Mouse (Mus musculus) myocyte (in vitro differentiated cells): ENCODE results near the gene Csmd2. TPM values are rescaled to one million over a fixed set of nuclear protein-coding genes. Genes with fewer than 3 reads are reported as not detected.

Experiments
- H3K27me3 ChIP-seq: one replicate; pipeline ENCODE4 v1.6.1; 2011; ENCODE audit not compliant: control insufficient read depth, insufficient read depth, insufficient read length
- H3K36me3 ChIP-seq: one replicate; pipeline ENCODE4 v1.6.1; 2011; ENCODE audit not compliant: control insufficient read depth, insufficient read depth
- H3K4me2 ChIP-seq: one replicate; pipeline ENCODE4 v1.6.1; 2011; ENCODE audit warnings: low read depth, control low read depth
- H3K4me3 ChIP-seq: one replicate; pipeline ENCODE4 v1.5.1; 2011; ENCODE audit warnings: mild to moderate bottlenecking, control low read depth, moderate library complexity
- H3K79me2 ChIP-seq: one replicate; pipeline ENCODE4 v1.6.1; 2011; ENCODE audit not compliant: control insufficient read depth, insufficient read depth
- H3ac ChIP-seq: one replicate; pipeline ENCODE4 v1.6.1; 2011; ENCODE audit not compliant: control insufficient read depth, insufficient read length
- CEBPB ChIP-seq: IDR thresholded peaks from 2 replicates; pipeline ENCODE4 v1.6.1; 2011; ENCODE audit warnings: mild to moderate bottlenecking, moderate library complexity; ENCODE audit not compliant: poor library complexity, insufficient read depth, severe bottlenecking
- E2F4 ChIP-seq: IDR thresholded peaks from one replicate; pipeline ENCODE4 v1.6.1; 2011; ENCODE audit warnings: mild to moderate bottlenecking, control low read depth, moderate library complexity; ENCODE audit not compliant: insufficient read depth
- MAX ChIP-seq: IDR thresholded peaks from one replicate; pipeline ENCODE4 v1.6.1; 2011; ENCODE audit warnings: low read depth, mild to moderate bottlenecking, control low read depth
- MYOD1 ChIP-seq, 3 experiments: IDR thresholded peaks; one replicate each; pipeline ENCODE4 v1.6.1; 2011; ENCODE audit warnings: control low read depth in 2 of 3, low read depth in 2 of 3, mild to moderate bottlenecking in 2 of 3, moderate library complexity in 1 of 3; ENCODE audit not compliant: insufficient read length in 2 of 3, control insufficient read depth in 1 of 3
- MYOG ChIP-seq, 3 experiments: IDR thresholded peaks; one replicate each; pipeline ENCODE4 v1.6.1; 2011; ENCODE audit warnings: control low read depth in 2 of 3, low read depth in 2 of 3, mild to moderate bottlenecking in 2 of 3; ENCODE audit not compliant: insufficient read length in 2 of 3, control insufficient read depth in 1 of 3, insufficient read depth in 1 of 3
- POLR2A ChIP-seq: IDR thresholded peaks from one replicate; pipeline ENCODE4 v1.6.1; 2011; ENCODE audit warnings: low read depth, mild to moderate bottlenecking, control low read depth, moderate library complexity; ENCODE audit not compliant: insufficient read length
- POLR2AphosphoS2 ChIP-seq: IDR thresholded peaks from one replicate; pipeline ENCODE4 v1.6.1; 2011; ENCODE audit warnings: low read depth, control low read depth; ENCODE audit not compliant: insufficient read length
- REST ChIP-seq: IDR thresholded peaks from one replicate; pipeline ENCODE4 v1.6.1; 2011; ENCODE audit warnings: mild to moderate bottlenecking, control low read depth, moderate library complexity; ENCODE audit not compliant: insufficient read depth, insufficient read length
- SRF ChIP-seq: IDR thresholded peaks from one replicate; pipeline ENCODE4 v1.6.1; 2011; ENCODE audit warnings: low read depth; ENCODE audit not compliant: control insufficient read depth, insufficient read length
- TCF12 ChIP-seq: IDR thresholded peaks from one replicate; pipeline ENCODE4 v1.6.1; 2011; ENCODE audit warnings: mild to moderate bottlenecking, control low read depth; ENCODE audit not compliant: poor library complexity, insufficient read depth, severe bottlenecking
- TCF3 ChIP-seq: IDR thresholded peaks from one replicate; pipeline ENCODE4 v1.6.1; 2011; ENCODE audit warnings: low read depth, control low read depth; ENCODE audit not compliant: insufficient read length
- USF1 ChIP-seq: IDR thresholded peaks from one replicate; pipeline ENCODE4 v1.6.1; 2011; ENCODE audit warnings: low read depth, mild to moderate bottlenecking, control low read depth, moderate library complexity
- polyA plus RNA-seq: library from polyadenylated mRNA; unstranded; fragments of >200 nt; fragmentation: generic; extraction: Trizol; gene quantifications from one replicate; pipeline ENCODE4 v1.2.1, GENCODE M21; 2012; ENCODE audit warnings: missing spikeins

Gene Csmd2
- polyA plus RNA-seq, 1 experiment: not detected

DNA sequence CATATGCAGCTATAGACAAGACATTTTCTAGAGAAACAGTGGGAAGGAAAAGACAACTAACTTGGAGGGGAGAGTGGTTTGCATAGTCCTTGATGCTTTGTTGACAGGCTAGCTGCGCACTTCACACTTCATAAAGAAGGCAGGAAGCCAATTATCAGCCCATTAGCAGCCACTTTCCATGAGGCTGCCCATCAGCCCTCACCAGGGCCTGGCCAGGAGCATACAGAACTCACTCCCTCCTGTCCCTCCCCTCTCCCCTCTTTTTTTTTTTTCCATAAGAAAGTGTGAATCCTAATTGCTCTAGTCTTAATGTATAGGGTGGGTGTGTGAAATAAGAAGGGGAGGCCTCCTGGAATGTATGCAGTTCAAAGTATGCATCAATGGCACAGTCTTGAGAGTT lies 354.6 kb downstream of the Csmd2 start:
- no peak overlapping the region for H3K4me2 ChIP-seq
- H3K27me3 ChIP-seq: no peaks in the 10 kb centered on the region
- no peaks in the 10 kb centered on the region for H3K79me2 ChIP-seq
- H3K36me3 ChIP-seq: no peaks in the 10 kb centered on the region
- H3K4me3 ChIP-seq: no peak overlapping the region
- TF ChIP-seq CEBPB: no peak
- H3ac ChIP-seq: no peak overlapping the region

DNA sequence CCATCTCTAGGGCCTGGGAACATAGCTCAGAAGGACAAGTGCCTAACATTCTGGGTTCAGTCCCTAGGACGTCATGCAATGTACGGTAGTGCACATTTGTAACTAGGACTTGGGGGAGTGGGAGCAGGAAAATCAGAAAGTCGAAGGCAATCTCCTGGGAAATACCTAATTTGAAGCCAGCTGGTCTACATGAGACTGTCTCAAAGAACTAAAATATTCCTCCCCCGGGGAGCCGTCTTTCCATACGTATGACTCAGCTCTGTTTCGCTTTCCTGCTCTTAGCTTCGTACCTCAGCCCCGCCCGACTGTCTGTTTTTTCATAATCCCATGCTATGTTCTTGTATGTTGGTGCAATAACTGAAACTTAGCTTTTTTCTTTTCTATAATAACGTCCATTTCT lies 371.1 kb downstream of the Csmd2 start:
- no peak overlapping the region for H3K4me2 ChIP-seq
- H3K79me2 ChIP-seq: no peaks in the 10 kb centered on the region
- H3K27me3 ChIP-seq: no peaks in the 10 kb centered on the region
- H3ac ChIP-seq: no peak overlapping the region
- H3K4me3 ChIP-seq: no peak overlapping the region
- H3K36me3 ChIP-seq: no peaks in the 10 kb centered on the region
- TF ChIP-seq POLR2AphosphoS2 (no peak), POLR2A (no peak), REST (no peak), TCF12 (no peak), CEBPB (no peak), MAX (no peak), USF1 (no peak)

DNA sequence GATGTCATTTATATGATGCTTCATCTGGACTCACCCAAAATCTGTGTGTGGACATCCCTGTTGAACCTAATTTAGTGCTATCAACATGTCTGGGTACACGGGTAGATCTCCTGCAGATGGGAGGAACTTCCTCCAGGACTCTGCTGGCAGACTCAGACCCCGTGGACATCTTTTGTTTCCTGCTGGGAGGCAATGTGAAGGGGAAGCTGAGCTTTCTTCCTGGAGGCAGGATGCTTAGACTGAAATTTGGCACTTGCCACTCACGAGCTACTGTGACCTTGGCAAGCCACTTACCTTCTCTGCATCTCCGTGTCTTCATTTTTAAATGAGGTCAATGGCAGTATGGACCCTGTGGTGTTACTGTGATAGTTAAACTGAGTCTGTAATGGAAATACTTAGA lies 378.2 kb downstream of the Csmd2 start:
- H3K4me3 ChIP-seq: no peak overlapping the region
- no peaks in the 10 kb centered on the region for H3K36me3 ChIP-seq
- TF ChIP-seq REST: no peak
- no peak for TF ChIP-seq POLR2A
- TF ChIP-seq MYOD1 (IDR thresholded peaks at IDR 0.05; ENCODE audit: control insufficient read depth in 1 of 3, insufficient read length in 2 of 3, low read depth in 2 of 3): no peak
- TF ChIP-seq TCF3: no peak
- TF ChIP-seq SRF: no peak
- no peak for TF ChIP-seq MYOG (IDR thresholded peaks at IDR 0.05; ENCODE audit: control insufficient read depth in 1 of 3, insufficient read depth in 1 of 3, insufficient read length in 2 of 3, low read depth in 2 of 3)
- no peak for TF ChIP-seq CEBPB
- no peak for TF ChIP-seq USF1
- no peaks in the 10 kb centered on the region for H3K79me2 ChIP-seq
- H3K4me2 ChIP-seq: no peak overlapping the region
- no peaks in the 10 kb centered on the region for H3K27me3 ChIP-seq
- no peak overlapping the region for H3ac ChIP-seq

DNA sequence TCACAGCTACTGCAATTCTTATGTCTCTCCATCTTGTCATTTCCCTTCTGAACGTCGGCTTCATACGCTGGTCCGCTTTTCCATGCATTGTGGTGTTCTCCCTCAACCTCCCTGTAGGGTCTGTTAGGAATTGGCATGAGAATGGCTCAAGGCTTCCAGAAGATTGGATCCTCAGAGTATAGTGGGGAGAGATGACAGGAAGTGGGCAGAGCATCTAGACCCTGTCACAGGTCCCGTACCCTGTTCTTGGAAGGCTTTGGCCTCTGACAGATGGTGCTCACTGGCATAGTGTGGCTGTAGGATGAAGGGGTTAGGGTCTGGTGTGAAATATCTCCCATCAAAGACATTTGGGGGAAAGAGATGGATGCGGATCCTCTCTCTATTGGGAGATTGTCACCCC lies 380.4 kb downstream of the Csmd2 start:
- H3ac ChIP-seq: no peak overlapping the region
- TF ChIP-seq USF1 (no peak), CEBPB (no peak), MYOG (IDR thresholded peaks at IDR 0.05; ENCODE audit: control insufficient read depth in 1 of 3, insufficient read depth in 1 of 3, insufficient read length in 2 of 3, low read depth in 2 of 3) (no peak), POLR2A (no peak), SRF (no peak), REST (no peak), POLR2AphosphoS2 (no peak), MAX (no peak), E2F4 (no peak), TCF3 (no peak), MYOD1 (IDR thresholded peaks at IDR 0.05; ENCODE audit: control insufficient read depth in 1 of 3, insufficient read length in 2 of 3, low read depth in 2 of 3) (no peak), TCF12 (no peak)
- H3K79me2 ChIP-seq: no peaks in the 10 kb centered on the region
- H3K4me3 ChIP-seq: no peak overlapping the region
- no peaks in the 10 kb centered on the region for H3K36me3 ChIP-seq
- H3K27me3 ChIP-seq: no peaks in the 10 kb centered on the region
- H3K4me2 ChIP-seq: no peak overlapping the region

DNA sequence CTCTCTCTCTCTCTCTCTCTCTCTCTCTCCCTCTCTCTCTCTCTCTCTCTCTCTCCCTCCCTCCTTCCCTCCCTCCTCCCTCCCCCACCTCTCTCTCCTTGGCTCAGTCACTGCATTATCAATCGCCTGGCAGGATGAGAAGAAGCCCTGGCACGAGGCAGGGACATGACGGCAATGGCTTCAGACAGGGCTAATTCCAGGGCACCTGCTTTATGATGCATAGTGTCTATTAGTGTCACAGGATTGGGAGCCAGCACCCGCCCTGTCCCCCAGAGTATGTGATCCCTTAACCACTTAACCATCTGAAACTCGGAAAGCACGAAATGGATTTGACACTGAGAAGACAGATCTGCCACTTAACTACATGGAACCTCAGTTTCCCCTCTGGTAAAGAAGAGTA lies 384.1 kb downstream of the Csmd2 start:
- TF ChIP-seq POLR2AphosphoS2 (no peak), E2F4 (no peak), REST (no peak)
- Histone ChIP-seq H3K27me3 (no peaks in the 10 kb centered on the region), H3ac (no peak overlapping the region), H3K4me2 (no peak overlapping the region), H3K79me2 (no peaks in the 10 kb centered on the region), H3K4me3 (no peak overlapping the region), H3K36me3 (no peaks in the 10 kb centered on the region)

DNA sequence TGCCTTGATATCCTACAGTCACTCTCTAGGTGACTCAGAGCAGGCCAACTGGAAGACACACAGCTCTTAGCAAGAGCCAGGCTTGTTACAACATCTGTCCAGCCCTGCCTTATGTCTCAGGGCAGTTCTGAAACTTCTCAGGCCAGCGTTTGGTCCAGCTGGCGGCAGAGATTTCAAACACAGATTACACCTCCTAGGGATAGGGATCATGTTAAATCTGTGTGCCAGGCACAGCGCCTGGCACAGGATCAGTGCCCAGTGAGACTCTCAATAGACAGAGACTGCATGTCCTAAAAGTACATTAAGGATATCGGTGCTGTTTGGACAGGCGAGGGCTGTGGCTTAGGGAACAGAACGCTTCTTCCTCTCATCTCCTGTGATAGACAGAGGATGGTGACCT lies 385.5 kb downstream of the Csmd2 start:
- Histone ChIP-seq H3K4me3 (no peak overlapping the region), H3K4me2 (no peak overlapping the region), H3K79me2 (no peaks in the 10 kb centered on the region), H3K36me3 (no peaks in the 10 kb centered on the region), H3ac (no peak overlapping the region), H3K27me3 (no peaks in the 10 kb centered on the region)
- TF ChIP-seq SRF (no peak), MYOG (IDR thresholded peaks at IDR 0.05; ENCODE audit: control insufficient read depth in 1 of 3, insufficient read depth in 1 of 3, insufficient read length in 2 of 3, low read depth in 2 of 3) (no peak), MYOD1 (IDR thresholded peaks at IDR 0.05; ENCODE audit: control insufficient read depth in 1 of 3, insufficient read length in 2 of 3, low read depth in 2 of 3) (no peak), E2F4 (no peak), TCF12 (no peak), REST (no peak), MAX (no peak), TCF3 (no peak), POLR2AphosphoS2 (no peak), USF1 (no peak), POLR2A (no peak), CEBPB (no peak)
